Mouse (Mus musculus) heart, adult 2 months (tissue): ENCODE data around the gene Frmd3.

Source experiments
- CTCF ChIP-seq: fragments of 200-600 bp; IDR thresholded peaks from 2 replicates; pipeline ENCODE4 v1.8.1; 2022; ENCODE audit warnings: antibody characterized with exemption, mild to moderate bottlenecking, moderate library complexity
- POLR2A ChIP-seq: fragments of 200-500 bp; IDR thresholded peaks from 2 replicates; pipeline ENCODE4 v1.6.1; 2011; ENCODE audit warnings: mild to moderate bottlenecking, low read depth, low read length, control low read depth; ENCODE audit not compliant: insufficient read depth

DNA sequence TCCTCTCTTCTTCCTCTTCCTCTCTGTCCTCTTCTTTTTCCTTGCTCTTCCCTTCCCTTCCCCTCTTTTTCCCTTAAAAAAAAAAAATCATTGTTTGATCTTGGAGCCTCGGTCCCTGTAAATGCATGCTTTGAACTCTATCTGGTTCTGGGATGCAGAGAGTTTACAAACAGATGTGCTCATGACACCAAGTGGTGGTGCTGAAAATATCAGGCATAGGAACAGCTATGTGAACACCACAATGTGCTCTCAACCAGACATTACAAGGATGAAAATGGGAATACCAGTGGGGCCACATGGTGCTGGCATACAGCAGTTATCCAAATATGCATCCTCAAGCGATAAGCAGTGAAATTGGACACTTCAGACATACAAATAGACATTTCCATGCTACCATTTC is 211.0 kb downstream of the Frmd3 start:
- TF ChIP-seq POLR2A, result no peak
- TF ChIP-seq CTCF, result peak; percentile 27; the same call in 1 of the 2 replicates
